Comparison of ENCODE assay signal across 8 mouse cellular contexts in the genomic region with DNA sequence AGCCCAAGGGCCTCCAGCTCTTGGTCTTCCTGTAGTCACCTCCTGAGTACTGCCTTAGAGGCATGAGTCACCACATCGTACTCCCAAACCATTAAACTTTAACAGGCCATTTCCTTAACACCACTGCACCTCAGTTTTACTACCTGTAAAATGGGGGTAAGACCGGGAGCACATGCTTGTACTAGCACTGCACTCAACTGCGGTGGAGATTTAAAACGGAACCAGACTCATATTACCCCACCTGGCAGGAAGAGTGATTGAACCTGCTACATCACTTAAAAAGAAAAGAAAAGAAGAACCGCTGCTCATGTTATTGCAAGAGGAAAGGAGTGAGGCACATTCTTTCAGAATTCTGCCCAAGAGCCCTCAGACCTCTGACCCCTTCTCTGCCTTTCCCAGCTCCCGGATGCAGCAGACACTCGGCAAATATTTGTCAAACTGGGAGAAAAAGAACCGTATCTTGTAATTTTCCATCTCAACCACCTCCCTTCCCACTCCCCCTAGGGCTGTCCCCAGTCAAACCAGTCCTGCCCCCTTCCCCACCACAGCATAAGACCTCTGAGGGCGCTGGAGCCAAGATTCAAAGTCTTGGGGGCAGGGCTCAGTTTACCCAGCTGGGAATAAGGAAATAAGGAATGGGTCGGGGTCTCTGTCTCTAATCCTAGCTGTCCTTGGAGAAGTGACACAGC. TPM values are rescaled to one million over a fixed set of nuclear protein-coding genes. Genes with fewer than 3 reads are reported as not detected.
DNase-seq lines count a peak whose midpoint lies in the region; ATAC-seq and TF ChIP-seq lines count a peak whose summit lies in the region.

No protein-coding gene starts in this region.

- peak overlapping the region; percentile 96 for H3K4me2 ChIP-seq in kidney, embryonic 15.5 days

- DNase-seq in left cerebral cortex, adult 2 months (ENCODE audit: extremely low spot score in 1 of 2, low spot score in 2 of 2), result no peak
- no peak for DNase-seq in left cerebral cortex, adult 11 months (ENCODE audit: low spot score)
- DNase-seq in lung, postnatal 36 days, result peak; percentile 72
- no peak for DNase-seq in right cerebral cortex, adult 18-20 months
- no peak for DNase-seq in right cerebral cortex, postnatal 36 days (ENCODE audit: low spot score in 2 of 2)
- no peak for DNase-seq in frontal cortex, postnatal 36 days (ENCODE audit: low spot score in 2 of 2)

- H3K36me3 ChIP-seq in kidney, embryonic 15.5 days, result peaks cover 36% of the 10 kb centered on the region

- peak overlapping the region; percentile 94 for H3K9ac ChIP-seq in kidney, embryonic 15.5 days

- WGBS in kidney, embryonic 15.5 days, result 20% methylated on average over 10 of the region's 10 CpGs

- no peak for TF ChIP-seq CTCF in left cerebral cortex, adult 2 months (IDR thresholded peaks at IDR 0.05)
- TF ChIP-seq CTCF in embryonic fibroblast, embryonic 13.5 days (IDR thresholded peaks at IDR 0.05; ENCODE audit: borderline replicate concordance, insufficient read depth, low read length), result no peak

- intact Hi-C loops in left cerebral cortex, adult 2 months (cut with DNase I), result no loop called here

- no peaks in the 10 kb centered on the region for H3K9me3 ChIP-seq in kidney, embryonic 15.5 days (replicated peaks)

- peaks cover 20% of the 10 kb centered on the region for H3K4me1 ChIP-seq in embryonic fibroblast, embryonic 13.5 days (ENCODE audit: control insufficient read depth, insufficient read depth, low read length)
- peaks cover 59% of the 10 kb centered on the region for H3K4me1 ChIP-seq in kidney, embryonic 15.5 days

- no peaks in the 10 kb centered on the region for H3K27me3 ChIP-seq in kidney, embryonic 15.5 days

- H3K27ac ChIP-seq in left cerebral cortex, adult 2 months, result peak overlapping the region; percentile 24
- peak overlapping the region; percentile 90 for H3K27ac ChIP-seq in embryonic fibroblast, embryonic 13.5 days (ENCODE audit: insufficient read depth, low read length)
- peak overlapping the region; percentile 98 for H3K27ac ChIP-seq in kidney, embryonic 15.5 days

- no peak; the same call in 1 of the 2 replicates for TF ChIP-seq POLR2A in embryonic fibroblast, embryonic 13.5 days (IDR thresholded peaks at IDR 0.05; ENCODE audit: low read depth, low read length)

- H3K4me3 ChIP-seq in left cerebral cortex, adult 2 months, result peak overlapping the region; percentile 98; the same call in 1 of the 2 replicates
- H3K4me3 ChIP-seq in embryonic fibroblast, embryonic 13.5 days (ENCODE audit: insufficient read depth, low read length), result peak overlapping the region; percentile 60
- H3K4me3 ChIP-seq in kidney, embryonic 15.5 days (replicated peaks), result peak overlapping the region; percentile 98

- ATAC-seq in kidney, embryonic 15.5 days (replicated peaks; ENCODE audit: low FRiP score), result no peak

RNA-seq across cellular contexts. Expression of a gene that starts 2.5 kb away (rescaled TPM):
- total RNA-seq in left cerebral cortex, adult 2 months (2021), result 10 to 100 TPM; 13.2 to 14.6 TPM
- 161 and 186 TPM in 2 replicates for polyA plus RNA-seq in embryonic fibroblast, embryonic 13.5 days (2011; ENCODE audit: insufficient read length, low read depth, missing spikeins)
- polyA plus RNA-seq in kidney, embryonic 15.5 days (2015; fragmentation: Nextera tagmentation; extraction: Ambion mirVana), result 87.4 and 89.8 TPM in 2 replicates

RNA-seq across cellular contexts. Expression of a gene that starts 10.7 kb away (rescaled TPM):
- total RNA-seq in left cerebral cortex, adult 2 months (2021), result not detected
- polyA plus RNA-seq in embryonic fibroblast, embryonic 13.5 days (2011; ENCODE audit: insufficient read length, low read depth, missing spikeins), result not detected in 2 replicates
- 0.13 TPM in 1 of 2 replicates, not detected in the other for polyA plus RNA-seq in kidney, embryonic 15.5 days (2015; fragmentation: Nextera tagmentation; extraction: Ambion mirVana)

RNA-seq across cellular contexts. Expression of a gene that starts 13.3 kb away (rescaled TPM):
- total RNA-seq in left cerebral cortex, adult 2 months (2021), result 100 to 1,000 TPM; 110 to 122 TPM
- polyA plus RNA-seq in embryonic fibroblast, embryonic 13.5 days (2011; ENCODE audit: insufficient read length, low read depth, missing spikeins), result 6.8 and 7.8 TPM in 2 replicates
- polyA plus RNA-seq in kidney, embryonic 15.5 days (2015; fragmentation: Nextera tagmentation; extraction: Ambion mirVana), result 8.3 and 9.2 TPM in 2 replicates

RNA-seq across cellular contexts. Expression of a gene that starts 40.7 kb away (rescaled TPM):
- 10 to 100 TPM; 27.0 to 59.5 TPM for total RNA-seq in left cerebral cortex, adult 2 months (2021)
- 2.1 and 2.7 TPM in 2 replicates for polyA plus RNA-seq in embryonic fibroblast, embryonic 13.5 days (2011; ENCODE audit: insufficient read length, low read depth, missing spikeins)
- polyA plus RNA-seq in kidney, embryonic 15.5 days (2015; fragmentation: Nextera tagmentation; extraction: Ambion mirVana), result 0.09 and 0.26 TPM in 2 replicates

RNA-seq across cellular contexts. Expression of a gene that starts 41.0 kb away (rescaled TPM):
- 10 to 100 TPM; 42.7 to 46.8 TPM for total RNA-seq in left cerebral cortex, adult 2 months (2021)
- 21.8 and 24.4 TPM in 2 replicates for polyA plus RNA-seq in embryonic fibroblast, embryonic 13.5 days (2011; ENCODE audit: insufficient read length, low read depth, missing spikeins)
- 38.8 and 40.5 TPM in 2 replicates for polyA plus RNA-seq in kidney, embryonic 15.5 days (2015; fragmentation: Nextera tagmentation; extraction: Ambion mirVana)

Comparison
In these comparisons a context has a peak if more than half of its experiments do, and no peak if none do; other contexts are left out.
1. H3K27ac ChIP-seq: peak in every context shown above with its lines; median percentile 98 in kidney, embryonic 15.5 days; 90 in embryonic fibroblast, embryonic 13.5 days; 24 in left cerebral cortex, adult 2 months.